Mouse (Mus musculus): ENCODE results near the gene Serpina11.

GRCm38 (mm10) chr12:103958798-103959197, 31.0 kb downstream of the Serpina11 start, which contains the start of gene Serpina1e:
- TF ChIP-seq GATA1 (IDR thresholded peaks at IDR 0.05; ENCODE audit: borderline replicate concordance, low read length) (no peak), FLI1 (IDR thresholded peaks at IDR 0.05; ENCODE audit: low read length) (no peak)

All from megakaryocyte, embryonic 14.5 days (primary cell).